In genomic region chr10:86174017-86174416, GRCm38 (mm10) we compare ENCODE assay signal across 7 mouse cellular contexts.
"Had no signal": no experiment of that assay in that cellular context is flagged by ENCODE, and none has a peak within 500 bp of the region (broad histone marks: within the 10 kb centered on the region; RNA-seq: fewer than 3 reads in every experiment).

No protein-coding gene starts in this region.

- DNase-seq: kidney, adult 11 months; kidney, adult 9 months; kidney, postnatal 4 days; right cerebral cortex, adult 18-20 months; right cerebral cortex, postnatal 25 days; thymus, postnatal 36 days had no signal

- ATAC-seq: midbrain, embryonic 13.5 days had no signal
